Mouse (Mus musculus): ENCODE measurements around the gene Pnma1. TPM values are rescaled to one million over a fixed set of nuclear protein-coding genes. Genes with fewer than 3 reads are reported as not detected.
A peak's percentile ranks its signal among the peaks of the same experiment; 100 is the strongest.
"Not testable (repeated sequence)": the region's sequence is repeated elsewhere in the genome, so short reads cannot be mapped to it uniquely, and the experiment has no call there.

The Pnma1 gene
- polyA plus RNA-seq, 1 experiment = 20.5 TPM

DNA sequence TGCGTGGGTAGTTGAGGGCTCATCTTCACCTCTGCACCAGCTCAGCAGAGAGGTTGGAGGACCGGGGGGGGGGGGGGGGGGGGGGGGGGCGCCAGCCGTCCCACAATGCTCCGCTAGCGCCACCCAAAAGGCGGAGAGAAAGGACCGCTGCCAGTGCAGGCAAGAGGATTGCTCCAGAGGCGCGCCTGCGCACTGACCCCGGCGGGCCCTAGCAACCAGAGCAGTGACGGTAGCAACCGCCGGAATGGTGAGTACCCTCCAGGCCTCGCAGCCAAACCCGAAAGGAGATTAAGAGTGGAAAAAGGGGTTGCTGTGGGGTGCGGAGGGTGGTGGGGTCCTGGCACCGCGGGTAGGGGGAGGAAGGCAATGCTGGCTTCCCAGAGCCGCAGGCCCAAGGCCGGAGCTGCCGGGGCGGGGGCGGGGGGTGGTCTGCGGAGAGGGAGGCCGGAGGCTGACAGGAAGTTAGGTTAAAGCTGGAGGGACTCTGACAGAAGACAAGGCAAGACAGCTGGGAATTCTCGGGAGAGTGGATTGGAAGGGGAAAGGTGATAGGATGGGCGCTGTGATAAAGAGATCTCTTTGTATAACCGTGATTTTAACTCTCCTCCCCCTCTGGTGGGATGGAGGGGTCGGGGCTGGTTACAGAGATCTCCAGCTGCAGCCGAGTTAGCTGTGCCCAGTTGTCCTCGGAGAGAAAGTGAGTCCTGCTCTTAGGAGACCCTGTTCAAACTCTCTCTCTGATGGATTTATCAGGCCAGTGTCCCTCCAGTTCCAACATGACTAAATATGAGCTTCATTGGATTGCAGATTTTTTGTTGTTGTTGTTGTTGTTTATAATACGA, 33.9 kb downstream of the Pnma1 start, which contains the start of gene Dnal1:
TSS of gene Dnal1 (plus strand) at position 214 of the 842 bp plus-strand sequence.
- Histone ChIP-seq H3K27ac (ENCODE audit: control insufficient read depth, insufficient read depth, low read depth, low read length) (peak within 1 kb of the TSS; percentile 87), H3K27me3 (ENCODE audit: control insufficient read depth, insufficient read depth, low read length) (no peaks in the 10 kb centered on the region), H3K4me3 (ENCODE audit: control insufficient read depth, low read depth, low read length) (peak within 1 kb of the TSS; percentile 97), H3K36me3 (ENCODE audit: control insufficient read depth, insufficient read depth, low read length) (no peaks in the 10 kb centered on the region), H3K4me1 (ENCODE audit: control insufficient read depth, insufficient read depth, low read length) (peaks cover 5% of the 10 kb centered on the region)
- no peak for TF ChIP-seq CTCF (IDR thresholded peaks at IDR 0.05; ENCODE audit: control insufficient read depth, insufficient read depth, insufficient replicate concordance, low read depth, low read length)
- peak; percentile 70; the same call in 1 of the 2 replicates for TF ChIP-seq POLR2A (IDR thresholded peaks at IDR 0.05; ENCODE audit: control insufficient read depth, low read depth, low read length)

DNA sequence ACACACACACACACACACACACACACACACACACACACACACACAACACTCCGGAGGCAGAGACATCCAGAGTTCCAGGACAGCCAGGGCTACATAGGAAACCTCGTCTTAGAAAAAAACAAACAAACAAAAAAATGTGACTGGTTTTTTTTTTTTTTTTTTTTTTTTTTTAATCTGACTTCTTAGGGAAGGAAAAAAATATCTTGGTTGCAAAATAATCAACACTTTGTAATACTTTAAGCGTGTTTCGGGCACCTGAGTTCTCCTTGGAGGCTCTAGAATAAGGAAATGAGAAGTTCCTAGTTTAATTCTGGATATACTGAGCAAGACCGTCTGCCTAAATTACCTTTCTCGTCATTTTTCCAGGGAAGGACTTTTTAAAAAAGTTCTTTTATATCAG, 34.6 kb downstream of the Pnma1 start:
- Histone ChIP-seq H3K27me3 (ENCODE audit: control insufficient read depth, insufficient read depth, low read length) (no peaks in the 10 kb centered on the region), H3K27ac (ENCODE audit: control insufficient read depth, insufficient read depth, low read depth, low read length) (no peak overlapping the region), H3K36me3 (ENCODE audit: control insufficient read depth, insufficient read depth, low read length) (no peaks in the 10 kb centered on the region), H3K4me1 (ENCODE audit: control insufficient read depth, insufficient read depth, low read length) (peaks cover 5% of the 10 kb centered on the region), H3K4me3 (ENCODE audit: control insufficient read depth, low read depth, low read length) (peak overlapping the region; percentile 27; the same call in 1 of the 2 replicates)
- no peak for TF ChIP-seq CTCF (IDR thresholded peaks at IDR 0.05; ENCODE audit: control insufficient read depth, insufficient read depth, insufficient replicate concordance, low read depth, low read length)
- no peak for TF ChIP-seq POLR2A (IDR thresholded peaks at IDR 0.05; ENCODE audit: control insufficient read depth, low read depth, low read length)

DNA sequence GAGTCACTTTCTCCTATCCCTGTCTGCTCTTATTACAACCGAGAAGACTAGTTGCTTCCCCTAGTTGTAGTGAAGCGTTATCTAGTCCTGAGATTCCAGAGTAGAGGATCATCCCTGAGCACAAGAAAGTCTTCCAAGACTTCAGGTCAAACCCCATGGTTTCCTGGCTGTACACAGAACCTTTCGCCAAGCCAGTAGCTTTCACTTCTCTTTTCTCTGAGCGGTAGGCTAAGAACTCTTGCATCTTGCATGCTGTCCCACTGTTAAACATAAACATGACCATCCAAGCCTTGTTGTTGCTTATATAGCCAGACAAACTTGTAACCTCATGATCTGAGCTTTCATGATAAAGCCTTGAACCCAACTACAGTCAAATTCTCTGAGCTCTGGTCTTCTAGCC, 37.5 kb downstream of the Pnma1 start:
- no peaks in the 10 kb centered on the region for H3K27me3 ChIP-seq (ENCODE audit: control insufficient read depth, insufficient read depth, low read length)
- no peak for TF ChIP-seq POLR2A (IDR thresholded peaks at IDR 0.05; ENCODE audit: control insufficient read depth, low read depth, low read length)
- TF ChIP-seq CTCF (IDR thresholded peaks at IDR 0.05; ENCODE audit: control insufficient read depth, insufficient read depth, insufficient replicate concordance, low read depth, low read length) = no peak
- H3K4me1 ChIP-seq (ENCODE audit: control insufficient read depth, insufficient read depth, low read length) = peaks cover 5% of the 10 kb centered on the region
- H3K27ac ChIP-seq (ENCODE audit: control insufficient read depth, insufficient read depth, low read depth, low read length) = no peak overlapping the region
- H3K36me3 ChIP-seq (ENCODE audit: control insufficient read depth, insufficient read depth, low read length) = no peaks in the 10 kb centered on the region
- H3K4me3 ChIP-seq (ENCODE audit: control insufficient read depth, low read depth, low read length) = no peak overlapping the region

DNA sequence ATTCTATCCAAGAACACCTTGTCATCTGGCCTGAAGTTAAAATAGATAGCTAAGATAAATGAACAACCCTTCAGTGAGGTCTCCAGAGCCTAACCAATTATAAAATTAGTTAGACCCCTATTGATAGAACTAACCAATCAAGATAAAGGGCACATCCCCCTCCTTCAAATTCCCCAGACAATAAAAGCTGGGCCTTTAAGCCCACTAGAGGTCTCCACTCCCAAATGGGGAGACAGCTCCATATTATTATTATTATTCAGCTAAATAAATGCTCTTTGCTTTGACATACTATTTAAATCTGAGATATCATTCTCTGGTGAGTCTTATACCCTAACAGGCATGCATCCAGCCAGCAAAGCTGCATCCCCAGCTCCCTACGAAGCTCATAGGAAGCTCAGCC, 38.4 kb downstream of the Pnma1 start:
- Histone ChIP-seq H3K36me3 (ENCODE audit: control insufficient read depth, insufficient read depth, low read length) (no peaks in the 10 kb centered on the region), H3K4me3 (ENCODE audit: control insufficient read depth, low read depth, low read length) (no peak overlapping the region), H3K27me3 (ENCODE audit: control insufficient read depth, insufficient read depth, low read length) (no peaks in the 10 kb centered on the region), H3K4me1 (ENCODE audit: control insufficient read depth, insufficient read depth, low read length) (peaks cover 4% of the 10 kb centered on the region), H3K27ac (ENCODE audit: control insufficient read depth, insufficient read depth, low read depth, low read length) (no peak overlapping the region)
- TF ChIP-seq POLR2A (IDR thresholded peaks at IDR 0.05; ENCODE audit: control insufficient read depth, low read depth, low read length) (no peak), CTCF (IDR thresholded peaks at IDR 0.05; ENCODE audit: control insufficient read depth, insufficient read depth, insufficient replicate concordance, low read depth, low read length) (no peak)

DNA sequence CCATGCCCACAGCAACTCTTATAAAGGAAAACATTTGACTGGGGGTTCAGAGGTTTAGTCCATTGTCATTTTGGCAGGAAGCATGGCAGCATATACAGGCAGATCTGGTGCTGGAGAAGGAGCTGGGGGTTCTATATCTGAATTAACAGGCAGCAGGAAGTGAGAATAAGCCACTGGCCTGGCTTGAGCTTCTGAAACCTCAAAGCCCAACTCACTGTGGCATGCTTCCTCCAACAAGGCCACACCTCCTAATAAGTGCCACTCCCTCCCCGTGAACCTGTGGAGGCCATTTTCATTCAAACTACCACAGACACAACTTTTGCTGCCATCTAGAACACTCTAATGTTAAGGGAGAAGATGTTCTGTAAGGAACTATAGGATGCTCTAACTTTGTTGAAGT, 40.6 kb downstream of the Pnma1 start:
- Histone ChIP-seq H3K4me3 (ENCODE audit: control insufficient read depth, low read depth, low read length) (no peak overlapping the region), H3K36me3 (ENCODE audit: control insufficient read depth, insufficient read depth, low read length) (no peaks in the 10 kb centered on the region), H3K27me3 (ENCODE audit: control insufficient read depth, insufficient read depth, low read length) (no peaks in the 10 kb centered on the region), H3K4me1 (ENCODE audit: control insufficient read depth, insufficient read depth, low read length) (no peaks in the 10 kb centered on the region), H3K27ac (ENCODE audit: control insufficient read depth, insufficient read depth, low read depth, low read length) (no peak overlapping the region)
- TF ChIP-seq CTCF (IDR thresholded peaks at IDR 0.05; ENCODE audit: control insufficient read depth, insufficient read depth, insufficient replicate concordance, low read depth, low read length) = no peak
- TF ChIP-seq POLR2A (IDR thresholded peaks at IDR 0.05; ENCODE audit: control insufficient read depth, low read depth, low read length) = no peak

DNA sequence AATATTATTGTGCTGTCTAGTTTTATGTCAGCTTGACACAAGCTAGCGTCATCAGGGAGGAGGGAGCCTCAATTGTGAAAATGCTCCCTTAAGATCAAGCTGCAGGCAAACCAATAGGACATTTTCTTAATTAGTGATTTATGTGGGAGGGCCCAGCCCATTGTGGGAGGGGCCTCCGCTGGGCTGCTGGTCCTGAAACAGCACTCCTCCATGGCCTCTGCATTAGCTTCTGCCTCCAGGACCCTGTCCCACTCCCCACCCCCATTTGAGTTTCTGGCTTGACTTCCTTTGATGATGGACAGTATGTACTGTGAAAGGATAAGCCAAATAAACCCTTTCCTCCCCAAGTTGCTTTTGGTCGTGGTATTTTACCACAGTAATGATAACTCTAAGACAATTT, 41.3 kb downstream of the Pnma1 start:
- no peaks in the 10 kb centered on the region for H3K4me1 ChIP-seq (ENCODE audit: control insufficient read depth, insufficient read depth, low read length)
- no peaks in the 10 kb centered on the region for H3K36me3 ChIP-seq (ENCODE audit: control insufficient read depth, insufficient read depth, low read length)
- no peak overlapping the region for H3K27ac ChIP-seq (ENCODE audit: control insufficient read depth, insufficient read depth, low read depth, low read length)
- no peak overlapping the region for H3K4me3 ChIP-seq (ENCODE audit: control insufficient read depth, low read depth, low read length)
- TF ChIP-seq CTCF (IDR thresholded peaks at IDR 0.05; ENCODE audit: control insufficient read depth, insufficient read depth, insufficient replicate concordance, low read depth, low read length) = no peak
- TF ChIP-seq POLR2A (IDR thresholded peaks at IDR 0.05; ENCODE audit: control insufficient read depth, low read depth, low read length) = no peak
- H3K27me3 ChIP-seq (ENCODE audit: control insufficient read depth, insufficient read depth, low read length) = no peaks in the 10 kb centered on the region

DNA sequence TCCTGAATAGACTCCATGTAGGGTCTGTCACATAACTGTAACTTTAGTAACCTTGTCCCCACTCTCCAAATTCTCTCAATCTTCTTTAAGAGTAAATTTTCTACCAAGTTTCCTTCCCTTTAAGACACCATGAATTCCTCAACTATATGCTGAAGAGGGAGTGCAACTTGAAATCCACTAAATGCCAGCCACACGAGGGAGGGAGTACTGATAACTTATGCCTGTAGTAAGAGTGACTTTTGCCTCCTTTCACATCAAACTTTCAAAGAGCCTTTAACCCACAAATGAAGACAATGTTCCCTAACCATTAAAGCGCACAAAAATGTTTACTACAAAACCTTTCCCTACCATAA, 46.8 kb downstream of the Pnma1 start:
- H3K4me3 ChIP-seq (ENCODE audit: control insufficient read depth, low read depth, low read length) = peak overlapping the region; percentile 73
- no peaks in the 10 kb centered on the region for H3K36me3 ChIP-seq (ENCODE audit: control insufficient read depth, insufficient read depth, low read length)
- H3K27me3 ChIP-seq (ENCODE audit: control insufficient read depth, insufficient read depth, low read length) = no peaks in the 10 kb centered on the region
- H3K4me1 ChIP-seq (ENCODE audit: control insufficient read depth, insufficient read depth, low read length) = no peaks in the 10 kb centered on the region
- H3K27ac ChIP-seq (ENCODE audit: control insufficient read depth, insufficient read depth, low read depth, low read length) = no peak overlapping the region
- TF ChIP-seq POLR2A (IDR thresholded peaks at IDR 0.05; ENCODE audit: control insufficient read depth, low read depth, low read length) (no peak), CTCF (IDR thresholded peaks at IDR 0.05; ENCODE audit: control insufficient read depth, insufficient read depth, insufficient replicate concordance, low read depth, low read length) (no peak)

DNA sequence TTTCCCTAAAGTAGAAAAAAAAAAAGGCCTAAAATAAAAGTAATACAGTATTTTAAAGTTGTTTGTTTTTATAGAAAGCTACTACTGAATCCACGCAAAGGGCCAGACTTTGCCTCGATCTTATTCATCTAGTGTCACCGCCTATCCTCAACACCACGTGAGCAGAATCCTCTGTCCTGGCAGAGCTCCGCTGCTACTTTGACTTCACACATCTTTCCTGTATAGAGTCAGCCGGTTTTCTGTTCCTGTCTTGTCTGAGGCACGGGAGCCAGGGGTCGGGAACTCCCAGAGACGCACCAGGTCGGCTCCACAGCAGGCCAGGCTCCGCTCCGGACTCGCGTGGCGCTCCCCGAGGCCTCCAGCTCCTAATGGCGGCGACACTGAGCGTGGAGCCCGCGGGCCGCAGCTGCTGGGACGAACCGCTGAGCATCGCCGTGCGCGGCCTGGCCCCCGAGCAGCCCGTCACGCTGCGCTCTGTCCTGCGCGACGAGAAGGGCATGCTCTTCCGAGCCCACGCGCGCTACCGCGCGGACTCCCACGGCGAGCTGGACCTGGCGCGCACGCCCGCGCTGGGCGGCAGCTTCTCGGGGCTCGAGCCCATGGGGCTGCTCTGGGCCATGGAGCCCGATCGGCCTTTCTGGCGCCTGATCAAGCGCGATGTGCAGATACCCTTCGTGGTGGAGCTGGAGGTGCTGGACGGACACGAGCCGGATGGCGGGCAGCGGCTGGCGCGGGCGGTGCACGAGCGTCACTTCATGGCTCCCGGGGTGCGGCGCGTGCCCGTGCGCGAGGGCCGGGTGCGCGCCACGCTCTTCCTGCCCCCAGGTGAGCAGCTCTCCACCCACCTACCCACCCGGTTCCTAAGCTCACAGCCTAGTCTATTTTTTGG, 47.4 kb downstream of the Pnma1 start, which contains the start of gene Acot6:
TSS of gene Acot6 (plus strand) at position 51 of the 889 bp plus-strand sequence.
- not testable (repeated sequence) for H3K27ac ChIP-seq (ENCODE audit: control insufficient read depth, insufficient read depth, low read depth, low read length); H3K27me3 ChIP-seq (ENCODE audit: control insufficient read depth, insufficient read depth, low read length); H3K4me1 ChIP-seq (ENCODE audit: control insufficient read depth, insufficient read depth, low read length); H3K36me3 ChIP-seq (ENCODE audit: control insufficient read depth, insufficient read depth, low read length)
- peak within 1 kb of the TSS; percentile 73 for H3K4me3 ChIP-seq (ENCODE audit: control insufficient read depth, low read depth, low read length)
